Mouse (Mus musculus) thymus, postnatal 36 days (tissue): ENCODE results near the gene Tex19.2.

Experiments used
- DNase-seq, 2 experiments: peaks; one replicate each; pipeline ENCODE4 v3.0.0; 2022; ENCODE audit warnings: mixed read lengths in 2 of 2

Tex19.2 gene

GRCm38 (mm10) chr11:121118577-121118976 is at the start of gene Tex19.2:
Gene Tex19.2 (minus strand): TSS chr11:121118677.
- DNase-seq = no peak

- no peak for DNase-seq
Observed at GRCm38 (mm10) chr11:121163751-121164150, 45.3 kb upstream of the Tex19.2 start.

GRCm38 (mm10) chr11:121160636-121161346 is 42.3 kb upstream of the Tex19.2 start:
- no peak for DNase-seq

DNA sequence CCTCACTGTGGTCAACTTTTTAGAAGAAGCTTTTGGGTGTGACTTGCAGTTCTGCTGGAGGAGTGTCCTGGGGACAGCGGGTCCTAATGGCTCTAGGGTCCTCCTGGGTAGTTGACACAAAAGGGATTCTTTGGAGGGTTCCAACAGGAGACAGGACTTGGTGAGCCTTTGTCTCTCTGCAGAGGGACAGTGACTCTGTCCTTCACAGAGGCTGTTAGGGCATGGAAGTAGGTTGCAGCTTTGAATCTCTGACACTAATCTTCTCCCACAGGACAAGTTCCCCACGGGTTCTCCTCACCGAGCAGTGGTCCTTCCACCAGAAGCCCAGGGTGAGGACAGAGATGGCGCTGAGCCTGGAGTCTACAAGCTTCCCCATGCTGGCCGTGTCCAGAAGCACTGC is 41.5 kb upstream of the Tex19.2 start, which contains the start of gene Uts2r:
Uts2r (plus strand) TSS at position 301 of the 400 bp plus-strand sequence.
- no peak for DNase-seq

DNA sequence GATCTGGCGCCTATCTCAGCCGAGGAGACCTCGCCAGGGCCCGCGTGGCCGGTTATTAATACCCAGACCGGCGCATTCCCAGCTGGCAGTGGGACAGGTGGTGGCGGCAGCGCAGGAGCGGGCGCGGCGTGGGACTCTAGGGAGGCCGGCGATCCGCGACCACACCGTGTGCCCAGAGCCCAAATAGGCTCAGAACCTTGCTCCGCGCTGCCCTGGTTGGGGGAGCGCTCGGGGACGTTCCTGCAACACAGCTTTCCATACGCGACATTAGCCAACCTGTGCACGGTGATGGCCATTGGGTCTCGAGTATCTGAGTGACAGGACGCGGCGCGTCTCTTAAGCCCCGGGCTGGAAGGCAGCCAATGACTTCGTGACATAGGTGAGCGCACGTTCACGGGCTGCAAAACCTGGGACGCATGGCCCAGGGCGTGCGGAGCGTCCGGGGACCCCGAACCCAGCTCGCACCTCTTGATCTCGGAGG is 38.0 kb upstream of the Tex19.2 start:
- DNase-seq = no peak

GRCm38 (mm10) chr11:121154203-121154602 is 35.7 kb upstream of the Tex19.2 start:
- no peak for DNase-seq

DNA sequence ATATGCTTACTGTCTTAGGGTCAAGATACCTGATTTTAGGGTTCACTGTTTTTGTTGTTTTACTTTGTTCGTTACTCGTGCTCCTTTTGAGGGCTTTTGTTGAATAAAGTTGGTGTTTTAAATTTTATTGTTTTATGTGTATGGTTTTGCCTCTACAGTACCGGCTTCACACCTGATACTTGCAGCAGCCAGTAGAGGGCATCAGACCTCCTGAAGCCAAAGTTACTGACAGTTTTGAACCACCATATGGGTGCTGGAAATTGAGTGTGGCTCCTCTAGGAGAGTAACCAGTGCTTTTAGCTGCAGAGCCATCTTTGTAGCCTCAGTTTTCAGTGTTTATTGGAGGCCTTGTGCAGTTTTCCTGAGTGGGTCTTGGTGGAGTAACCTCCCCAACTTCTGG is 29.7 kb upstream of the Tex19.2 start:
- DNase-seq = no peak

DNA sequence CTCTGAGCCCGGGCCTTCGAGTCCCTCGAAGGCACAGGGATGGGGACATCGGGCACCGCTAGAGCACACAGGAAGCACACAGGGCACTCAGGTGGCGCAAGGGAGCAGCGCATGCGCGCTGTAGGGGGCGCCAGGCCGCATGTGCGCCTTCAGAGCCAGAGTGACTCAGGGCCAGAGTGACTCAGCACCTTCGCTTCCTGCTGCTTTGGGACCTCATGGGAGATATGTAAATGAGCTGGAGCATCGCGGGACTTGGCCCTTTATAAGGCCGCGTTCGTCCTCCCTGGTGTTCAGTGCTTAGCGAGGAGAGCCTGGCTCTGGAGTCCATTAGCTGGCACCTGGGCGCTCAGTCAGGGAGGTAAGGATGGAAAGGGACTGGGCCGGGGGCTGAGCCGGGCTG is 27.4 kb upstream of the Tex19.2 start, which contains the start of gene Tex19.1:
Tex19.1 (plus strand) TSS at position 279 of the 400 bp plus-strand sequence.
- DNase-seq = no peak

DNA sequence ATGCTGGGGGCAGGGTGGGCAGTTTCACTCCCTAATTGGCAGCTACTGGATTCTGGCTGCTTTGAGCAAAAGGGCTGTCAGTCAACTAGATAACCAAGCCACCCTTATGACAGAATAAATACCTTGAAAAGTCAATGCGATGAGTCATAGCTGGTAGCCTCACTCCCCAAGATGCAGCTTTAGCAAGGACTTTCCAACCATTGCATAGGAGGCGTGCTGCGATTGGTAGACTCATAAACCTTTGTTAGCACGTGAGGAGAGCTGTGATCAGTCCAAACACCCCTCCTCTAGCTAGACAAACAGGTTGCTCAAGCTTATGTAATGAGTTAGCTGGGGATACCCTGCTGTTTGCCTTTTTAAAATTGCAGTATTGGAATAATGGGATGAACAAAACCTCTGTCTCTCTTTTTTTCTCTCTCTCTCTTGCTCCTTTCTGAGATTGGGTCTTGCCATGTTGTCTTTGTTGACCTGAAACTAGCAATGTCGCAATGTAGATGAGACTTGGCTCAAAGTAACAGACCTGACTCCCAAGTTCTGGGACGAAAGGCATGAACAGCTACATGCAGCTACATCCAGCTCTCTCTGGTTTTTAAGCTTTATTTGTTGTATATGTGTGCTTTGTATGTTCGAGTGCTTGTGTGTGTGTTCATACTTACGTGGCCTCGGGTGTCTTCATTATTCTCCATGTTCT is 25.0 kb upstream of the Tex19.2 start:
- no peak for DNase-seq

DNA sequence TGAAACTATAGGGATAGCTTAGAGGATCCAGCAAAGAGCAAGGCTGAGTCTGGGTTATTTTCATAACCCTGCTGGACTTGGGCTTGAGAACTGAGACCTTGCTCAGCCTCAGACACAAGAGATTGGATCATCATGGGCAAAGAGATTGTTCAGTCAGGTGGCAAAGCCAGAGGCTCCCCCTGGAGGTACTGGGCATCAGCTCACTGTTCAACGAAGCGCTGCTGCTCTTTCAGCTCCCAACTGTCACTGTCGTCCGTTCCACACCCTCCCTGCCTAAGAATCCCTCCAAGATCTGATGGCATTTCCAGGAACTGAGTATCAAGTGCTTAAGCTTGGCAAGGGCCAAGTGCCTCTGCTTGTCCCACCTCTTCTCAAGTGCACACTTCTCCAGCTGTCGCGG is 20.3 kb upstream of the Tex19.2 start:
- DNase-seq = no peak

- no peak for DNase-seq
Observed at GRCm38 (mm10) chr11:121137682-121138081, 19.2 kb upstream of the Tex19.2 start.

GRCm38 (mm10) chr11:121134600-121134999 is 16.1 kb upstream of the Tex19.2 start:
- no peak for DNase-seq

GRCm38 (mm10) chr11:121129616-121130015 is 11.1 kb upstream of the Tex19.2 start:
- DNase-seq = no peak

DNA sequence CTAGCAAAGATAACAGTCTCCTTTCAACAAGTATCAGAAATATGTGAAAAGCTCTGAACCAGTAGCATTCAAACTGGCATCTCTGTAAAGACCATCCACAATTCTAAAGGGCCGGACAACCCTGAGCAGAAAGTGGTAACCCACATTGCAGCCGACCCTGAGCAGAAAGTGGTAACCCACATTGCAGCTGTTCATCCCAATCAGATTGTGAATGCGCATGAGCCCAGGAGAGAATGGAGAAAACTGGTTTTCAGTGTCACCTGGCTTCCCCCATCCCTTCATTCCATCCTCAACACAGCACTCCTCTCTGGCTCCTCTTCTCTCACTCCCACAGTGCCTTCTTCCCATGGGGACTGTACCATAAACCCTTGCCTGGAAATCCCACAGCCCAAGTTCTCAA is 9.0 kb upstream of the Tex19.2 start:
- no peak for DNase-seq

GRCm38 (mm10) chr11:121126395-121126794 is 7.9 kb upstream of the Tex19.2 start:
- no peak for DNase-seq

DNA sequence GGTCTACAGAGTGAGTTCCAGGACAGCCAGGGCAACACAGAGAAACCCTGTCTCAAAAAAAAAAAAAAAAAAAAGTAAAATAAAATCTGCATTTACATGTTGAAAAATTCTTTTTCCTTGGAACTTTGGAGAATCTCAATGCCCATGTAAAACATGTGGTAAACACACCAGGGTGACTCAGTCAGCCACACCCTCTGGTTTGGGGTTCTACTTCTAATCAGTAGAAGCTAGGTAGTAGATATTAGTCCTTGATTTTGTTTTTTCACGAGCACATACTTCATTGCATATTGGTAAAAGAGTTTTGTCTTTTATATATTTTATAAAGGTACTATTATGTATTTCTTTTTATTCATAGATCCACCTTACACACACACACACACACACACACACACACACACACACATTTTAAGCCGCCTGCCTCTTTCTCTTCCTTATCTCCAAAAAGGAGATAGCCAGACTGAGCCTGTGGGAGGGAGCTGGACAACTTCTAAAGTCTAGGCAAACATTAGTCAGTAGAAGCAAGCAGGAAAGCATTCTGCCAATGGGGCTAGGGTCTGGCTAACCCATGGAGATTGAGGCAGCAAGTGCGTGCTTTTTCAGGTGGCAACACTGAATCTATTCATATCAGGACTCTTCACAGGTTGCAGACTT is 7.2 kb upstream of the Tex19.2 start:
- no peak for DNase-seq

DNA sequence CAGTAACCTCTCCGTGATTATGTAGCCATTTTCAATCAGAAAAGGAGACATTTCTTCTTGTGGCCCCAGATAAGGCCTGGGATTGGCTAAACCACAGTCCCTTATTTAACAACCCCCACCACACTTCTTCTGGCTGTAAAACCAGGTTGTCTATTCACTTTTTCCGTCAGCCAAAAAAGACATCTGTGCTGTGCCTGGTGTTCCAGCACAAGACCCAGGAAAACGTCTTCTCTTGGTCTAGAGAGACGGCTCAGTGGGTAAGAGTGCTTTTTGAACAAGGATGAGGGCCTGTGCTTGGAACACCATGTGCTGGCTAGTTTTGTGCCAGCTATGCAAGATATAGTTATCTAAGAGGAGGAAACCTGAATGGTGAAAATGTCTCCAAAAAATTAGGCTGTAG is 5.0 kb upstream of the Tex19.2 start:
- no peak for DNase-seq

DNA sequence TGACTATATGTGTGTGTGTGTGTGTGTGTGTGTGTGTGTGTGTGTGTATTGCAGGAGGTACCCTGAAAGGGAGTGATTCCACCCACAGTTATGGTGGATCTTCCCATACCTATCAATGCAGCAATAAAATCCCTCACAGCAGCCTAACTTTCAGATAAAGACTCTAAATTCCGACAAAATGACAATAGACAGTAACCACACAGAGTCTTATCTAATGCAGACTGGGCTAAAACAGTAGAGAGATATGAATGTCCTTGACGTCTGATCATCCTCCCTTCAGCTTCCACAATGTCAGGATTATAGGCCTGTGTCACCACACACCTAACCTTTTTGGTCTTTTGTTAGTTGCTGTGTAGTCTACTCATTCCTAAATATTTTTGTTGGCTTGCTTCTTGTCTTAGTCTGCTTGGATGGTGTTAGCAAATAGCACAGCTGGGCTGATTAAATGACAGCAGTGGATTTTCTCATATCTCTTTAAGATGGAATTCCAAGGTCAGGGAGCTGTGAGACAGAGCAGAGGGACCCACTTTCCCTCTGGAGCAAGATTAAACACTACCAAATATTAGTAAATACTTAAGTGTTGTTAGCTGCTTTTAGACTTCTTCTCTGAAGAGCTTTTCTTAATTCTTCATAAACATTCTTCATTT is 3.7 kb upstream of the Tex19.2 start:
- DNase-seq = no peak

DNA sequence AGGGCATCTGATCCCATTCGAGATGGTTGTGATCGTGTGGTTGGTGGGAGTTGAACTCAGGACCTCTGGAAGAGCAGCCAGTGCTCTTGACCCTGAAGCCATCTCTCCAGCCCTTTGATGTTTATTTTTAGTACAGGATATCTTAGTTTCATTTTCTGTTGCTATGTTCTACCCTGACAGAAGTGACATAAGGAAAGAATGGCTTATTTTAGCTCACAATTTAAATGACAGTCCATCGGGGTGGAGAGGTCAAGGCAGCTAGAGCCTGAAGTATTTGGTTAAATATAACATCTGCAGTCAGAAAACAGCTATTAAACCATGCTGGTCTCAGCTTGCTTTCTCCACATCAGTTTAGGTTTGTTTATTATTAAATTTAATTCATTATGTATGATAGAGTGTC is 2.7 kb upstream of the Tex19.2 start:
- no peak for DNase-seq

GRCm38 (mm10) chr11:121118106-121118505 is 371 bp downstream of the Tex19.2 start:
- DNase-seq = peak in 1 of 2 experiments; percentile 20

- DNase-seq = no peak
Observed at GRCm38 (mm10) chr11:121112091-121112775, 6.2 kb downstream of the Tex19.2 start.

DNA sequence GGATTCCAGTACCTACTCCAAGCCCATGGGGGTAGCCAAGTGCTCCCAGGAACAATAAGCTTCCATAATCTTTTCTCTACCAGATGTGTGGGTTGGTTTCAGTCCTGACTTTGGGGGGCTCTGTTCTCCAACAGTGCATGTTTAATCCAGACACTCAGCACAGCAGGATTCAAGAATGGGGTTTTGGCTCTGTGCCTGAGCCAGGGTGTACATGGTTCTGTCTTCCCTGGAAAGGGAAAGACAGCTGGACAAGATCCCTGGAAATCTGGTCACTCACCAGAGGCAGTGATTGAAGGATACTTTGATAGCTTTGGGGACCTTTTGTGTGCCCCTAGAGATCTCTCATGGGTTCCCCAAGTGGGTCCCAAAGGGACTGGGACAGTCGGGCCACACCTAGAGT is 6.9 kb downstream of the Tex19.2 start:
- no peak for DNase-seq

- DNase-seq = no peak
Observed at GRCm38 (mm10) chr11:121111051-121111450, 7.4 kb downstream of the Tex19.2 start.
